Mouse (Mus musculus) MEL (cell line): Measurements from ENCODE around the gene Negr1.

Experiments
- CTCF ChIP-seq, 3 experiments: IDR thresholded peaks in 2 of 3; conservative IDR thresholded peaks in 1 of 3; 2 replicates each; pipeline ENCODE4 v1.5.1; 2011 to 2012; ENCODE audit warnings: low read length in 3 of 3, low read depth in 2 of 3, mild to moderate bottlenecking in 2 of 3, improper control_type of control experiment in 1 of 3, inconsistent platforms in 1 of 3, mixed read lengths in 1 of 3, moderate library complexity in 1 of 3; ENCODE audit not compliant: control insufficient read depth in 1 of 3, insufficient read depth in 1 of 3, poor library complexity in 1 of 3, severe bottlenecking in 1 of 3
- MYC ChIP-seq: IDR thresholded peaks from 2 replicates; pipeline ENCODE4 v1.6.1; 2011; ENCODE audit warnings: low read depth, mild to moderate bottlenecking, low read length, improper control_type of control experiment, moderate library complexity
- POLR2A ChIP-seq, 2 experiments: IDR thresholded peaks; 2 replicates each; pipeline ENCODE4 v1.6.1; 2011 to 2012; ENCODE audit warnings: low read length in 2 of 2, mild to moderate bottlenecking in 2 of 2, control low read depth in 1 of 2, improper control_type of control experiment in 1 of 2, low read depth in 1 of 2, moderate library complexity in 1 of 2; ENCODE audit not compliant: control insufficient read depth in 1 of 2, insufficient read depth in 1 of 2, poor library complexity in 1 of 2
- ZNF384 ChIP-seq: IDR thresholded peaks from 2 replicates; pipeline ENCODE4 v1.6.1; 2012; ENCODE audit warnings: low read depth, mild to moderate bottlenecking, inconsistent platforms, low read length, improper control_type of control experiment

DNA sequence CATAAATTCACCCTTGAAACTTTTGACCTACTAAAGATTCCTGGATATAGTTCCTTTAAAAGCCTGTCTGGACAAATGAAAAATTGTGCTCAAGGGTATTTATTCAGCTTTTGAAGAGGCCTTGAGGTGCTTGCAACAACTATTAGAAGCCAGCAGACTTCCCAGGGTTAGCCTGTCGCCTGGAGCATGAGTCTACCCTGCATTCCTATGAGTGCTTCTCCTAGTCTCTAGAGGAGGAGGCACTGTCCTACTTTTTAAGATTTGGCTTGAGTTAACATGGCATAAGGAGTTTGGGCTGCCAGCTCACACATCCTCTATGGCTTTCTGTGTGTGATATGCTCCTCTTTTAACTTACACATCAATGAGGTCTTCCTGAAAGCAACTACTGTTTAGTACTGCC lies 315.0 kb downstream of the Negr1 start:
- TF ChIP-seq ZNF384 = no peak
- TF ChIP-seq MYC = no peak
- no peak for TF ChIP-seq CTCF (IDR thresholded peaks at IDR 0.05 in 2 of 3, conservative IDR thresholded peaks at IDR 0.05 in 1 of 3; ENCODE audit: control insufficient read depth in 1 of 3, insufficient read depth in 1 of 3, low read depth in 2 of 3, low read length in 3 of 3, poor library complexity in 1 of 3, severe bottlenecking in 1 of 3)
- TF ChIP-seq POLR2A (IDR thresholded peaks at IDR 0.05; ENCODE audit: control insufficient read depth in 1 of 2, insufficient read depth in 1 of 2, low read depth in 1 of 2, low read length in 2 of 2, poor library complexity in 1 of 2) = no peak
